Mouse (Mus musculus) lung, postnatal 0 days (tissue): ENCODE measurements around the gene Ndst2. TPM values are rescaled to one million over a fixed set of nuclear protein-coding genes. Genes with fewer than 3 reads are reported as not detected.

Source experiments
- ATAC-seq: fragments of 200-750 bp; cut with Nextera tagmentation; 2 replicates; pipeline ENCODE4 v1.8.0; 2017; ENCODE audit warnings: moderate library complexity
- DNase-seq: peaks from one replicate; pipeline ENCODE4 v3.0.0-alpha.2; 2016; ENCODE audit warnings: low spot score
- H3K27ac ChIP-seq: fragments of 300-500 bp; sonication (generic); 2 replicates; pipeline ENCODE4 v1.5.1; 2014; ENCODE audit warnings: antibody characterized with exemption, mild to moderate bottlenecking, low read length, mixed read lengths
- H3K27me3 ChIP-seq: fragments of 300-500 bp; sonication (generic); replicated peaks from 2 replicates; pipeline ENCODE4 v1.6.1; 2014; ENCODE audit warnings: low read length, mixed read lengths; ENCODE audit not compliant: insufficient read depth
- H3K36me3 ChIP-seq: fragments of 300-500 bp; sonication (generic); 2 replicates; pipeline ENCODE4 v1.6.1; 2014; ENCODE audit warnings: low read length, mixed read lengths; ENCODE audit not compliant: insufficient read depth
- H3K4me1 ChIP-seq: fragments of 300-500 bp; sonication (generic); 2 replicates; pipeline ENCODE4 v1.6.1; 2014; ENCODE audit warnings: antibody characterized with exemption, low read depth, low read length, mixed read lengths; ENCODE audit not compliant: insufficient read depth
- H3K4me2 ChIP-seq: fragments of 300-500 bp; sonication (generic); replicated peaks from 2 replicates; pipeline ENCODE4 v1.6.1; 2014; ENCODE audit warnings: low read depth, mild to moderate bottlenecking, low read length, moderate library complexity, mixed read lengths
- H3K4me3 ChIP-seq: fragments of 300-500 bp; sonication (generic); 2 replicates; pipeline ENCODE4 v1.5.1; 2014; ENCODE audit warnings: low read depth, low read length
- H3K9ac ChIP-seq: fragments of 300-500 bp; sonication (generic); replicated peaks from 2 replicates; pipeline ENCODE4 v1.6.1; 2014; ENCODE audit warnings: low read depth, mild to moderate bottlenecking
- H3K9me3 ChIP-seq: fragments of 300-500 bp; sonication (generic); 2 replicates; pipeline ENCODE4 v1.6.1; 2016; ENCODE audit warnings: low read length, mixed read lengths
- CTCF ChIP-seq: IDR thresholded peaks from 2 replicates; pipeline ENCODE4 v1.5.1; 2016; ENCODE audit warnings: antibody characterized with exemption, mild to moderate bottlenecking
- EP300 ChIP-seq: IDR thresholded peaks from 2 replicates; pipeline ENCODE4 v1.6.1; 2016; ENCODE audit warnings: antibody characterized with exemption, mild to moderate bottlenecking, control low read depth
- WGBS: fragments of 180-500 bp; shearing (Covaris S2); extraction: QIAGEN DNeasy Blood & Tissue Kit; methylation state at CpG from one replicate; pipeline ENCODE4 v1.1.7; 2014; 5-methylcytosine and 5-hydroxymethylcytosine counted together
- polyA plus RNA-seq: library from polyadenylated mRNA; unstranded; fragments of >200 nt; fragmentation: Nextera tagmentation; extraction: Ambion mirVana; gene quantifications from 2 replicates; pipeline ENCODE4 v1.2.1, GENCODE M21; 2015

Ndst2 gene
- polyA plus RNA-seq, 1 experiment from 2014 or later, result 15.6 TPM

DNA sequence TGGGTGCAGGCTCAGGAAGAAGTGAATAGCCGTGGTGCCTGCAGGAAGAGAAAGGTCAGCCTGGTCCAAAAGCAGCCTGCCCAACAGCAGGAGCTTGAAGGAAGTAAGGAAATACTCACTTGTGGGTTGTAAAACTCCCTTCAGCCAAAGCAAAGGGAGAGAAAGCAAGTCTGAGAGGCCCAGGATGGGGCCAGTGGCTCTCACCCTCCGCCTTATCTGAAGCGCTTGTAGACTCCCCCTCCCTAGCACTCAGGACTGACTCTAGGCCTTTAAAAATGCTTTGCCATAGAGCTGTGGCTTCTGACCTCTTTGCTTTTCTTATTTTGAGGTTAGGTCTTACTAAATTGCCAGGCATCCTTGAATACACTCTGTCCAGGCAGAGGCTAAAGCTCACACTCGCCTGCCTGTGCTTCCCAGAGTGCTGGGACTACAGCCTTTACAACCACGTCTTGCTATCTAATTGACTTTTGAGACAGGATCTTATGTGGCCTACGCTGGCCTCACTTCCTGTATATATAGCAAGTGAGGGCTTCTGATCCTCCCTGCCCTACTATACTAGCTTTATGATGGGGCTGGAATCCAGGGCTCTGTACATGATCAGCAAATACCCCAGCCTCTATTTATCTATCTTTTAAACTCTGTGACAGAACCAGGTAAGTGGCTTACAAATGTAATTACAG, 8.6 kb downstream of the Ndst2 start:
- no peak overlapping the region for H3K4me2 ChIP-seq
- H3K27me3 ChIP-seq, result no peaks in the 10 kb centered on the region
- no peak overlapping the region for H3K27ac ChIP-seq
- no peaks in the 10 kb centered on the region for H3K9me3 ChIP-seq
- no peaks in the 10 kb centered on the region for H3K4me1 ChIP-seq
- H3K9ac ChIP-seq, result no peak overlapping the region
- TF ChIP-seq EP300 (no peak), CTCF (no peak)
- ATAC-seq, result no peak
- H3K4me3 ChIP-seq, result no peak overlapping the region
- DNase-seq, result no peak
- H3K36me3 ChIP-seq, result peaks cover 69% of the 10 kb centered on the region
- 69% methylated on average over 6 of the region's 6 CpGs for WGBS

DNA sequence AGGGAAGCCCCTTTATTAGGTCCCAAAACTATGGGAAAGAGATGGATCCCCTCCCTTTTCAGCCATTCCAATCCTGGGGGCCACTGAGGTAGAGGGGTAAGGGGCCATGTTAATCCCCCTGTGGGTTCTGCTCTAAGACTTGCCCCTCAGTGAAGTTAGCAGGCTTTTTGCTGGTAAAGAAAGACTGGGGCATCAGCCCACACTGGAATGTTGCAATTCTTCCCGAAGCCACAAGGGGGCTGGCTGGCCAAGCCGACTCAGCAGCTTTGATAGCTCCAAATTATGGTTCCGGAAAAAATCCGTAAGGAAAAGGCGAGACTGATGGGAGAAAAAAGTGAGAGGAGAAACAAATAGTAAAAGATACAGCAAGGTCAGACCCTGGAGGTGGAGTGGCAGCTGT, 10.3 kb downstream of the Ndst2 start:
- peak; percentile 71 for DNase-seq
- H3K9ac ChIP-seq, result no peak overlapping the region
- H3K4me3 ChIP-seq, result no peak overlapping the region
- no peaks in the 10 kb centered on the region for H3K27me3 ChIP-seq
- no peaks in the 10 kb centered on the region for H3K4me1 ChIP-seq
- peaks cover 74% of the 10 kb centered on the region for H3K36me3 ChIP-seq
- 9% methylated on average over 5 of the region's 5 CpGs for WGBS
- no peak for TF ChIP-seq EP300
- TF ChIP-seq CTCF, result peak; percentile 86
- ATAC-seq, result peak; percentile 50
- H3K4me2 ChIP-seq, result no peak overlapping the region
- H3K9me3 ChIP-seq, result no peaks in the 10 kb centered on the region
- no peak overlapping the region for H3K27ac ChIP-seq

DNA sequence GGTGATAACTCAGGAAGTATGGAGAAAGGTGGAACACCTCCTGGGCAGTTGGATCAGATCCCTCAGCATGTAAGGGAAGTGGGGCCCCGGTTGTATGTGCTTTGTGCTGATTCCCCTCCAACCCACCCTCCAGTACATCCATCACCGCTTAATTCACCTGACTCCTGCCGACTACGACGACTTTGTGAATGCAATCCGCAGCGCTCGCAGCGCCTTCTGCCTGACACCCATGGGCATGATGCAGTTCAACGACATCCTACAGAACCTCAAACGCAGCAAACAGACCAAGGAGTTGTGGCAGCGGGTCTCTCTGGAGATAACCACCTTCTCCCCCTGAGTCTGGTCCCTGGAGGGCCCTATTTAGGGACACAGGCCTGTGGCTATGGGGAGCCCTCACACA, 11.4 kb downstream of the Ndst2 start:
- H3K4me1 ChIP-seq, result no peaks in the 10 kb centered on the region
- H3K36me3 ChIP-seq, result peaks cover 75% of the 10 kb centered on the region
- WGBS, result 89% methylated on average over 12 of the region's 12 CpGs
- H3K9me3 ChIP-seq, result no peaks in the 10 kb centered on the region
- H3K4me2 ChIP-seq, result no peak overlapping the region
- no peaks in the 10 kb centered on the region for H3K27me3 ChIP-seq
- TF ChIP-seq CTCF (no peak), EP300 (no peak)
- DNase-seq (no peak), ATAC-seq (no peak)
- H3K9ac ChIP-seq, result no peak overlapping the region
- H3K27ac ChIP-seq, result no peak overlapping the region
- no peak overlapping the region for H3K4me3 ChIP-seq

DNA sequence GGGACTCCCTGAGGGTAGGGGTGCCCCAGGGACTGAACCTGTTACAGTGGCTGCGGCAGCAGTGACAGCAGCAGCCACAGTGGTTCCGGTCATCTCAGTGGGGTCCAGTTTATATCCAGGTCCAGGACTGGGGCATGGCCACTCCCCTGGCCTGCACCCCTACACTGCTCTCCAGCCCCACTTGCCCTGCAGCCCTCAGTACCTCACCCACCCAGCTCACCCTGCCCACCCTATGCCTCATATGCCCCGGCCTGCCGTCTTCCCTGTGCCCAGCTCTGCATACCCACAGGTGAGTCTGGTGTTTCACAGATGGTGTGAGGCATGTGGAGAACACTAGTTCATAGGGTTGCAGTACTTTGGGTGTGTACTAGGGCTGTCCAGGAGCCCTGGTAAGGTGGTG, 13.0 kb downstream of the Ndst2 start:
- 0 out of 2 replicates have a peak, but pooled peaks have one; percentile 12 for ATAC-seq

DNA sequence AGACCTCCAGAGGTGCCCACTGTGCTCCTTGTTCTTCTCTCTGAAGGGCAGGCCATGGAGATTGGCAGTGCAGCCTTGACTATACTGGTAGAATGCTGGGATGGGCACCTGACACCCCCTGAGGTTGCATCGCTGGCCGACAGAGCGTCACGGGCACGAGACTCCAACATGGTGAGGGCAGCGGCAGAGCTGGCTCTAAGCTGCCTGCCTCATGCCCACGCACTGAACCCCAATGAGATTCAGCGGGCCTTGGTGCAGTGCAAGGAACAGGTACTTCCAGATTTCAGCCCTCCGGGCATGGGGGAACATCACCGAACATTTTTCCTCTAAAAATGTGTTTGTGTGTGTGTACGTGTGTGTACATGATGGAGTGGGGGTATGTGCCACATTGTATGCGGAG, 14.6 kb downstream of the Ndst2 start:
- Histone ChIP-seq H3K4me3 (no peak overlapping the region), H3K4me1 (no peaks in the 10 kb centered on the region), H3K9me3 (no peaks in the 10 kb centered on the region), H3K4me2 (no peak overlapping the region), H3K36me3 (peaks cover 70% of the 10 kb centered on the region), H3K9ac (no peak overlapping the region), H3K27ac (no peak overlapping the region), H3K27me3 (no peaks in the 10 kb centered on the region)
- no peak for ATAC-seq
- no peak for TF ChIP-seq EP300
- no peak for TF ChIP-seq CTCF
- no peak for DNase-seq
- 88% methylated on average over 12 of the region's 12 CpGs for WGBS

More for the DNA sequence above, 13.0 kb downstream of the Ndst2 start:
- no peak overlapping the region for H3K4me2 ChIP-seq
- H3K9ac ChIP-seq, result no peak overlapping the region
- H3K36me3 ChIP-seq, result peaks cover 76% of the 10 kb centered on the region
- no peak for DNase-seq
- TF ChIP-seq CTCF (no peak), EP300 (no peak)
- no peak overlapping the region for H3K4me3 ChIP-seq
- H3K4me1 ChIP-seq, result no peaks in the 10 kb centered on the region
- WGBS, result 95% methylated on average over 4 of the region's 4 CpGs
- no peaks in the 10 kb centered on the region for H3K9me3 ChIP-seq
- H3K27ac ChIP-seq, result no peak overlapping the region
- H3K27me3 ChIP-seq, result no peaks in the 10 kb centered on the region

DNA sequence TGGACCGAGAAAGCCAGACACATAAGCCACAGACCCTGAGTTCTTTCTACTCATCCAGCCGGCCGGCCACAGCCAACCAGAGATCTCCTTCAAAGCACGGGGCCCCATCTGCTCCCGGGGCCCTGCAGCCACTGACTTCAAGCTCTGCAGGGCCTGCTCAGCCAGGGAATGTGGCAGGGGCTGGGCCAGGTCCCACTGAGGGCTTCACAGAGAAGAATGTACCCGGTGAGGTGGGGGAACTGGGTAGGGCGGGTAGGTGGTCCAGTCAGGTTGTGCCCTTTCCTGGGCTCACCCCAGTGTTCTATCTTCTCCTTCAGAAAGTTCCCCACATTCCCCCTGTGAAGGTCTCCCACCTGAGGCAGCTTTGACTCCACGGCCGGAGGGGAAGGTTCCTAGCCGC, 15.9 kb downstream of the Ndst2 start:
- H3K4me1 ChIP-seq, result no peaks in the 10 kb centered on the region
- no peaks in the 10 kb centered on the region for H3K9me3 ChIP-seq
- no peak for ATAC-seq
- no peaks in the 10 kb centered on the region for H3K27me3 ChIP-seq
- no peak overlapping the region for H3K27ac ChIP-seq
- TF ChIP-seq EP300 (no peak), CTCF (no peak)
- no peak overlapping the region for H3K4me3 ChIP-seq
- no peak overlapping the region for H3K4me2 ChIP-seq
- 92% methylated on average over 10 of the region's 10 CpGs for WGBS
- no peak overlapping the region for H3K9ac ChIP-seq
- peaks cover 74% of the 10 kb centered on the region for H3K36me3 ChIP-seq
- DNase-seq, result no peak

DNA sequence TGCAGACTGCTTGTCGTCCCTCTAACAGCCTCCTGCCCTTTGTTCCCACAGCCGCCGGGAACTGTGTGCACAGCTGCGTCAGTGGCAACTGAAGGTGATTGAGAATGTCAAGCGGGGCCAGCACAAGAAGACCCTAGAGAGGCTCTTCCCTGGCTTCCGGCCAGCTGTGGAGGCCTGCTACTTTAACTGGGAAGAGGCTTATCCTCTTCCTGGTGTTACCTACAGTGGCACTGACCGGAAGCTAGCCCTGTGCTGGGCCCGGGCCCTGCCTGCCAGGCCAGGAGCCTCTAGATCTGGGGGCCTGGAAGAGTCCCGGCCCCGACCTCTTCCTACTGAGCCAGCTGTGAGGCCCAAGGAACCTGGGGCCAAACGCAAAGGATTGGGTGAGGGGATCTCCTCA, 20.5 kb downstream of the Ndst2 start:
- TF ChIP-seq EP300 (no peak), CTCF (no peak)
- Histone ChIP-seq H3K9me3 (no peaks in the 10 kb centered on the region), H3K4me3 (no peak overlapping the region), H3K4me1 (peaks cover under 1% of the 10 kb centered on the region), H3K27ac (no peak overlapping the region), H3K36me3 (peaks cover 64% of the 10 kb centered on the region), H3K4me2 (no peak overlapping the region), H3K27me3 (no peaks in the 10 kb centered on the region), H3K9ac (no peak overlapping the region)
- WGBS, result 60% methylated on average over 11 of the region's 11 CpGs
- no peak for DNase-seq
- ATAC-seq, result no peak
